Mouse (Mus musculus) spleen, adult 2 months (tissue): Measurements from ENCODE around the gene Gpr25. TPM values are rescaled to one million over a fixed set of nuclear protein-coding genes. Genes with fewer than 3 reads are reported as not detected.

ENCODE experiments used
- DNase-seq, 2 experiments: peaks; one replicate each; pipeline versions ENCODE4 v3.0.0 to v3.0.0-alpha.2; 2012 to 2021; ENCODE audit warnings: low spot score in 2 of 2, low read depth in 1 of 2
- H3K27ac ChIP-seq: fragments of 200-500 bp; 2 replicates; pipeline ENCODE4 v1.5.1; 2012; ENCODE audit warnings: low read length, inconsistent platforms; ENCODE audit not compliant: insufficient read depth
- H3K27me3 ChIP-seq: fragments of 200-500 bp; 2 replicates; pipeline ENCODE4 v1.6.1; 2012; ENCODE audit warnings: mild to moderate bottlenecking, moderate library complexity, low read length, inconsistent platforms; ENCODE audit not compliant: control insufficient read depth, insufficient read depth
- H3K36me3 ChIP-seq: fragments of 200-500 bp; 2 replicates; pipeline ENCODE4 v1.6.1; 2012; ENCODE audit warnings: mild to moderate bottlenecking, low read length, inconsistent platforms; ENCODE audit not compliant: control insufficient read depth, insufficient read depth
- H3K4me1 ChIP-seq: fragments of 200-500 bp; 2 replicates; pipeline ENCODE4 v1.6.1; 2011; ENCODE audit warnings: inconsistent platforms; ENCODE audit not compliant: control insufficient read depth, insufficient read depth, insufficient read length
- H3K4me3 ChIP-seq: fragments of 200-500 bp; 2 replicates; pipeline ENCODE4 v1.5.1; 2011; ENCODE audit warnings: mild to moderate bottlenecking, inconsistent platforms; ENCODE audit not compliant: insufficient read depth, insufficient read length; ENCODE audit errors: extremely low read depth
- CTCF ChIP-seq: fragments of 200-500 bp; IDR thresholded peaks from 2 replicates; pipeline ENCODE4 v1.5.1; 2011; ENCODE audit warnings: mild to moderate bottlenecking, inconsistent platforms; ENCODE audit not compliant: insufficient read depth, insufficient read length, insufficient replicate concordance; ENCODE audit errors: extremely low read depth
- POLR2A ChIP-seq: fragments of 200-500 bp; IDR thresholded peaks from 2 replicates; pipeline ENCODE4 v1.6.1; 2011; ENCODE audit warnings: low read depth, low read length, inconsistent platforms
- WGBS: fragments of 180-500 bp; shearing (Covaris S2); methylation state at CpG from one replicate; pipeline ENCODE4 v1.1.7; 2018; 5-methylcytosine and 5-hydroxymethylcytosine counted together
- polyA plus RNA-seq: library from polyadenylated mRNA; depleted of rRNA; stranded (reverse); fragments of >200 nt; gene quantifications from 2 replicates; pipeline ENCODE4 v1.2.3, GENCODE M21; 2012; rRNA removed

Gene Gpr25
- polyA plus RNA-seq, 1 experiment, result 3.1 TPM

DNA sequence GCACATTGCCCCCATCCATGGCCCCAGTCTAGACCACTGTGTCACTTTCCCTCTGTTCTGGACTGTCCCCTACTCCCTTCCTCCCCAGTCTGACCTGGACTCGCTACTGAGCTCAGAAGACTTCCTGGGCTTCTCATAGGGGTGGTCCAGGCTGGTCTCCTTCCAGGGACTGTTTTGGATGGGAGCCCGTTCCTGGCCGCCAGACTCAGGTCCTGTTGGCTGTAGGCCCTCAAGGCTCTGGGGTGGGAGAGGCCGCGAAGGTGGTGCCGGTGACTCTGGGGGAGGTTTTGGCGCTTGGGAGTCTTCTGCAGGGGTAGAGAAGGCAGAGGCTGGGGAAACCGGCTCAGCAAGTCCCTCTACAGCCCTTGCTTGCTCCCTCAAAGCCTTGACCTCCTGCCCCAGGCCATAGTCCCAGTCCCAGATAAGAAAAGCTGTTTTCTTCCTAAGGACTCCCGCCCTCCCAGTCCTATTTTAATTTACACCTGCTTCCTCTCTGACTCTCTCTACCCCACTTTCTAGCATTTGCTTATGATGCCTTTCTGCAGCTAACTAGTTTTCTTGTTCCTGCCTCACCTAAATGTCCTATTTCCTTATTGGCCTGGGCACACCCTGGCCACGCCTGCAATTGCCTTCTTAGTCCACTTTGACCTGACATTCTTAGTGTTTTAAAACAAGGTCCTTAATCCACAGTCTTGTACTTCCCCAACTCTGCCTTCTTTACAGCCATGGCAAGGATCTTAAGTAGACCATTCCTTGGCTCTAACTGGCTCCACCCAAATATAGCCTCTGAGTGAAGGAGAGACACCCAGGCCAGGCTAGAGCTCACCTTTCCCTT lies 40.4 kb downstream of the Gpr25 start:
- no peak overlapping the region for H3K4me3 ChIP-seq

DNA sequence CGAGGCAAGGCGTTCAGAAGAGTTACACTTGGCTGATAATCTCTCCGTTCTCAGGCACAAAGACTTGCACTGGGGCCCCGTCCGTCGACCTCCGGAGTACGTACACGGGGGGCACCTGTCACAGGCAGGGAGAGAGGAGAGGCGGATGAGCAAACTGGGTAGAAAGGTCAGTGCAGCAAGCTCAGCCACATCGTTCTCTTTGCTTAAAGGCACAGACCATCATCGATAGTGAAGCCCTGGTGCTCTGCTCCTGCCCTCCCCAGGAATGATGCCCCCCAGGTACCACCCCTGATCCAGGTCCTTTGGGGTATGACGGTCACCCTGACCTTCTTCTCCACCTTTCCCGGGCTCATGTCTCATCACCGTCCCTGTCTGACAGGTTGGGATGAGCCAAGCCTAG lies 46.4 kb downstream of the Gpr25 start:
- Histone ChIP-seq H3K4me1 (no peaks in the 10 kb centered on the region), H3K4me3 (no peak overlapping the region), H3K36me3 (no peaks in the 10 kb centered on the region), H3K27ac (no peak overlapping the region), H3K27me3 (no peaks in the 10 kb centered on the region)
- DNase-seq, result no peak
- TF ChIP-seq CTCF (no peak), POLR2A (no peak)
- 90% methylated on average over 15 of the region's 15 CpGs for WGBS

More for the DNA sequence above, 40.4 kb downstream of the Gpr25 start:
- Histone ChIP-seq H3K27me3 (no peaks in the 10 kb centered on the region), H3K36me3 (no peaks in the 10 kb centered on the region), H3K4me1 (no peaks in the 10 kb centered on the region), H3K27ac (no peak overlapping the region)
- TF ChIP-seq CTCF (no peak), POLR2A (no peak)
- 84% methylated on average over 10 of the region's 10 CpGs for WGBS
- DNase-seq, result no peak

DNA sequence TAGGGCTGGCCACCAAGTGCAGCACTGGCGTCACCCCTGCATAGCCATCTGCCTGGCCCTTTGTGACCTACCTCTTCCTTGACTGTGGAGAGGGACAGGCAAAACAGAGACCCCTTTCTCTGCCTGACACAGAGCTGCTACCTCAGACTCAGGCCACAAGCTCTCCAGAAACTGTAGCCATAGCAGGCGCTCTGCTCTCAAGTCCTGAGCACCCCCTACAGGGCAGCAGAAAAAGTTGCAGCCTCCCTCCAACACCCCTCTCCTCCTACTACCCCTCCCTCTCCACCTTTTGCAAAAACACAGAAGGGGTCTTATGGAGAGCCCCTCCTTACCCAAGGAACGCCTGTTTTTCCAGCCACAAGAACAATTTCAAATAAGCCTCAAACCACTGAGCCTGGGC lies 47.9 kb downstream of the Gpr25 start, which contains the start of gene Mroh3:
Gene Mroh3 (minus strand): TSS at position 26 of the 400 bp plus-strand sequence.
- Histone ChIP-seq H3K4me1 (no peaks in the 10 kb centered on the region), H3K27me3 (no peaks in the 10 kb centered on the region), H3K27ac (no peak within 1 kb of the TSS), H3K4me3 (no peak within 1 kb of the TSS), H3K36me3 (no peaks in the 10 kb centered on the region)
- WGBS, result 39% methylated on average over 3 of the region's 3 CpGs
- DNase-seq, result peak; percentile 8 to 14
- TF ChIP-seq CTCF (peak; percentile 73; the same call in 1 of the 2 replicates), POLR2A (no peak)

Other genes with a start within 250 kb of the Gpr25 start
- not detected in 2 replicates for gene Ascl5, start 210.1 kb downstream of the Gpr25 start, polyA plus RNA-seq
- gene Cacna1s, start 208.1 kb downstream of the Gpr25 start, polyA plus RNA-seq, result 4.3 and 5.1 TPM in 2 replicates
- 79.2 and 111 TPM in 2 replicates for gene Kif21b, start 129.5 kb downstream of the Gpr25 start, polyA plus RNA-seq
- gene Mroh3, start 48.0 kb downstream of the Gpr25 start, polyA plus RNA-seq, result not detected in 2 replicates
- 0.15 and 0.32 TPM in 2 replicates for gene Inava, start 26.6 kb downstream of the Gpr25 start, polyA plus RNA-seq
- 4.3 and 5.3 TPM in 2 replicates for gene Camsap2, start 85.2 kb upstream of the Gpr25 start, polyA plus RNA-seq
- 1.9 and 2.5 TPM in 2 replicates for gene Ddx59, start 154.4 kb upstream of the Gpr25 start, polyA plus RNA-seq
- gene Kif14, start 205.5 kb upstream of the Gpr25 start, polyA plus RNA-seq, result 0.50 and 0.58 TPM in 2 replicates